Mouse (Mus musculus): ENCODE data around the gene Vegfa. TPM values are rescaled to one million over a fixed set of nuclear protein-coding genes. Genes with fewer than 3 reads are reported as not detected.

Gene Vegfa
- polyA plus RNA-seq, 1 experiment, result 52.5 TPM

DNA sequence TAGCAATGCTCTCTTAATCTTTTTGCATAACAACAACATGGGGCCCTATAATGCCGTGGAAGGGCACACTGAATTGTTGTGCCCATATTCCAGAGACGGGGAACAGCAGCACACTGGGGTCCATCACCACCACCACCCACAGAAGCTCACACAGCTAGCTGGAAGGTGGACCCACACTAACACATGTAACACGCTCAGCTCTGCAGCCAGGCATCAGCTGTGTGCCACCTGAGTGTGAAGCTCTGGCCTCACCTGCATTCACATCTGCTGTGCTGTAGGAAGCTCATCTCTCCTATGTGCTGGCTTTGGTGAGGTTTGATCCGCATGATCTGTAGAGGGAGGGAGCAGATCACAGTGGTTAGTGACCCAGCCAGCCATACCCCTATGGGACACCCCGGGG, 8.0 kb downstream of the Vegfa start:
- peaks cover 70% of the 10 kb centered on the region for H3K79me3 ChIP-seq (ENCODE audit: low read depth)
- H3K36me3 ChIP-seq (ENCODE audit: control insufficient read depth, insufficient read depth), result peaks cover 84% of the 10 kb centered on the region
- no peak overlapping the region for H3ac ChIP-seq (ENCODE audit: control insufficient read depth, insufficient read length, low read depth)
- peaks cover 96% of the 10 kb centered on the region for H3K79me2 ChIP-seq (ENCODE audit: control insufficient read depth, insufficient read depth)
- no peak overlapping the region for H3K4me3 ChIP-seq (ENCODE audit: insufficient read depth, poor library complexity, severe bottlenecking)
- H3K27me3 ChIP-seq (ENCODE audit: control insufficient read depth, insufficient read depth, insufficient read length), result no peaks in the 10 kb centered on the region
- no peak for TF ChIP-seq MAX (IDR thresholded peaks at IDR 0.05)
- no peak for TF ChIP-seq CTCF (IDR thresholded peaks at IDR 0.05; ENCODE audit: control insufficient read depth, insufficient read depth, insufficient read length)

DNA sequence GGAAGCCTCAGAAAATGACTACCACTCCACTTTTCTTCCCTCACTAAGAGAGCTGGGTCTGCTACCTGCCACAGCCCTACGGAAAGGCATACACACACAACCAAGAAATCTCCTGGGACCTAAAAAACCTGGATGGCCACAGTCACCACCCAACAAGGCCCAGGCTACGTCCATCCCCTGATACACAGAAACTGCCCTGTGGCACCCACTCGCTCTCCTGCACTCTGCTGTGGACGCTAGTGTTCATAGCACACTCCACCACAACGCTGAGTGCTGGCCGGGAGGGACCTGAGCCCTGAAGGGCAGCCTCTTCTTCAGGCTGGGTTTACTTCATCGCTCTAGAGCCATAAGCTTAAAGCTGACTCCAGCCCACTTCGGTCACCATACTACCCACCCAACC, 8.6 kb downstream of the Vegfa start:
- H3K79me2 ChIP-seq (ENCODE audit: control insufficient read depth, insufficient read depth), result peaks cover 90% of the 10 kb centered on the region
- TF ChIP-seq USF1 (IDR thresholded peaks at IDR 0.05; ENCODE audit: low read depth) (no peak), MYOG (IDR thresholded peaks at IDR 0.05; ENCODE audit: control insufficient read depth, extremely low read depth, insufficient read length) (no peak), MAX (IDR thresholded peaks at IDR 0.05) (no peak), MYOD1 (IDR thresholded peaks at IDR 0.05; ENCODE audit: control insufficient read depth, insufficient read length, low read depth) (no peak), FOSL1 (IDR thresholded peaks at IDR 0.05; ENCODE audit: insufficient read depth, low read length, poor library complexity, severe bottlenecking) (no peak), CEBPB (IDR thresholded peaks at IDR 0.05; ENCODE audit: low read depth) (no peak)
- H3K36me3 ChIP-seq (ENCODE audit: control insufficient read depth, insufficient read depth), result peaks cover 88% of the 10 kb centered on the region
- no peaks in the 10 kb centered on the region for H3K27me3 ChIP-seq (ENCODE audit: control insufficient read depth, insufficient read depth, insufficient read length)
- H3ac ChIP-seq (ENCODE audit: control insufficient read depth, insufficient read length, low read depth), result no peak overlapping the region
- no peak overlapping the region for H3K4me3 ChIP-seq (ENCODE audit: insufficient read depth, poor library complexity, severe bottlenecking)
- peaks cover 66% of the 10 kb centered on the region for H3K79me3 ChIP-seq (ENCODE audit: low read depth)

- H3K36me3 ChIP-seq (ENCODE audit: control insufficient read depth, insufficient read depth), result peaks cover 95% of the 10 kb centered on the region
- no peak for TF ChIP-seq MYOG (IDR thresholded peaks at IDR 0.05; ENCODE audit: control insufficient read depth, extremely low read depth, insufficient read length)
- no peak for TF ChIP-seq USF1 (IDR thresholded peaks at IDR 0.05; ENCODE audit: low read depth)
- TF ChIP-seq MAX (IDR thresholded peaks at IDR 0.05), result no peak
- TF ChIP-seq CEBPB (IDR thresholded peaks at IDR 0.05; ENCODE audit: low read depth), result no peak
- no peak for TF ChIP-seq MYOD1 (IDR thresholded peaks at IDR 0.05; ENCODE audit: control insufficient read depth, insufficient read length, low read depth)
- no peak for TF ChIP-seq FOSL1 (IDR thresholded peaks at IDR 0.05; ENCODE audit: insufficient read depth, low read length, poor library complexity, severe bottlenecking)
- TF ChIP-seq CTCF (IDR thresholded peaks at IDR 0.05; ENCODE audit: control insufficient read depth, insufficient read depth, insufficient read length), result no peak
- H3K27me3 ChIP-seq (ENCODE audit: control insufficient read depth, insufficient read depth, insufficient read length), result no peaks in the 10 kb centered on the region
- H3ac ChIP-seq (ENCODE audit: control insufficient read depth, insufficient read length, low read depth), result no peak overlapping the region
- H3K4me3 ChIP-seq (ENCODE audit: insufficient read depth, poor library complexity, severe bottlenecking), result no peak overlapping the region
- peaks cover 84% of the 10 kb centered on the region for H3K79me2 ChIP-seq (ENCODE audit: control insufficient read depth, insufficient read depth)
- H3K79me3 ChIP-seq (ENCODE audit: low read depth), result peaks cover 61% of the 10 kb centered on the region
These were observed 9.2 kb downstream of the Vegfa start for GRCm38 (mm10) chr17:46022934-46023333.

- H3K36me3 ChIP-seq (ENCODE audit: control insufficient read depth, insufficient read depth), result peaks cover 99% of the 10 kb centered on the region
- no peak overlapping the region for H3ac ChIP-seq (ENCODE audit: control insufficient read depth, insufficient read length, low read depth)
- H3K27me3 ChIP-seq (ENCODE audit: control insufficient read depth, insufficient read depth, insufficient read length), result no peaks in the 10 kb centered on the region
- peaks cover 79% of the 10 kb centered on the region for H3K79me2 ChIP-seq (ENCODE audit: control insufficient read depth, insufficient read depth)
- H3K79me3 ChIP-seq (ENCODE audit: low read depth), result peaks cover 60% of the 10 kb centered on the region
- H3K4me3 ChIP-seq (ENCODE audit: insufficient read depth, poor library complexity, severe bottlenecking), result no peak overlapping the region
- no peak for TF ChIP-seq CTCF (IDR thresholded peaks at IDR 0.05; ENCODE audit: control insufficient read depth, insufficient read depth, insufficient read length)
- TF ChIP-seq USF1 (IDR thresholded peaks at IDR 0.05; ENCODE audit: low read depth), result no peak
- no peak for TF ChIP-seq MAX (IDR thresholded peaks at IDR 0.05)
- TF ChIP-seq MYOD1 (IDR thresholded peaks at IDR 0.05; ENCODE audit: control insufficient read depth, insufficient read length, low read depth), result no peak
- TF ChIP-seq FOSL1 (IDR thresholded peaks at IDR 0.05; ENCODE audit: insufficient read depth, low read length, poor library complexity, severe bottlenecking), result no peak
- no peak for TF ChIP-seq CEBPB (IDR thresholded peaks at IDR 0.05; ENCODE audit: low read depth)
- TF ChIP-seq MYOG (IDR thresholded peaks at IDR 0.05; ENCODE audit: control insufficient read depth, extremely low read depth, insufficient read length), result no peak
These were observed 9.7 kb downstream of the Vegfa start for GRCm38 (mm10) chr17:46022427-46022826.

- Histone ChIP-seq H3K27me3 (ENCODE audit: control insufficient read depth, insufficient read depth, insufficient read length) (no peaks in the 10 kb centered on the region), H3K4me3 (ENCODE audit: insufficient read depth, poor library complexity, severe bottlenecking) (no peak overlapping the region), H3K79me3 (ENCODE audit: low read depth) (peaks cover 53% of the 10 kb centered on the region), H3K79me2 (ENCODE audit: control insufficient read depth, insufficient read depth) (peaks cover 72% of the 10 kb centered on the region), H3ac (ENCODE audit: control insufficient read depth, insufficient read length, low read depth) (no peak overlapping the region), H3K36me3 (ENCODE audit: control insufficient read depth, insufficient read depth) (peaks cover 99% of the 10 kb centered on the region)
- TF ChIP-seq USF1 (IDR thresholded peaks at IDR 0.05; ENCODE audit: low read depth), result no peak
- TF ChIP-seq MAX (IDR thresholded peaks at IDR 0.05), result no peak
- TF ChIP-seq MYOG (IDR thresholded peaks at IDR 0.05; ENCODE audit: control insufficient read depth, extremely low read depth, insufficient read length), result no peak
- TF ChIP-seq MYOD1 (IDR thresholded peaks at IDR 0.05; ENCODE audit: control insufficient read depth, insufficient read length, low read depth), result no peak
- no peak for TF ChIP-seq FOSL1 (IDR thresholded peaks at IDR 0.05; ENCODE audit: insufficient read depth, low read length, poor library complexity, severe bottlenecking)
- no peak for TF ChIP-seq CEBPB (IDR thresholded peaks at IDR 0.05; ENCODE audit: low read depth)
- no peak for TF ChIP-seq CTCF (IDR thresholded peaks at IDR 0.05; ENCODE audit: control insufficient read depth, insufficient read depth, insufficient read length)
These were observed 10.4 kb downstream of the Vegfa start for GRCm38 (mm10) chr17:46021760-46022159.

GRCm38 (mm10) chr17:46021173-46021572, 11.0 kb downstream of the Vegfa start:
- H3K79me2 ChIP-seq (ENCODE audit: control insufficient read depth, insufficient read depth), result peaks cover 66% of the 10 kb centered on the region
- TF ChIP-seq MYOD1 (IDR thresholded peaks at IDR 0.05; ENCODE audit: control insufficient read depth, insufficient read length, low read depth) (no peak), FOSL1 (IDR thresholded peaks at IDR 0.05; ENCODE audit: insufficient read depth, low read length, poor library complexity, severe bottlenecking) (no peak), MYOG (IDR thresholded peaks at IDR 0.05; ENCODE audit: control insufficient read depth, extremely low read depth, insufficient read length) (no peak), MAX (IDR thresholded peaks at IDR 0.05) (no peak), CTCF (IDR thresholded peaks at IDR 0.05; ENCODE audit: control insufficient read depth, insufficient read depth, insufficient read length) (no peak), CEBPB (IDR thresholded peaks at IDR 0.05; ENCODE audit: low read depth) (no peak), USF1 (IDR thresholded peaks at IDR 0.05; ENCODE audit: low read depth) (no peak)
- no peak overlapping the region for H3K4me3 ChIP-seq (ENCODE audit: insufficient read depth, poor library complexity, severe bottlenecking)
- peaks cover 99% of the 10 kb centered on the region for H3K36me3 ChIP-seq (ENCODE audit: control insufficient read depth, insufficient read depth)
- H3K27me3 ChIP-seq (ENCODE audit: control insufficient read depth, insufficient read depth, insufficient read length), result no peaks in the 10 kb centered on the region
- no peak overlapping the region for H3ac ChIP-seq (ENCODE audit: control insufficient read depth, insufficient read length, low read depth)
- H3K79me3 ChIP-seq (ENCODE audit: low read depth), result peaks cover 47% of the 10 kb centered on the region
